Mouse (Mus musculus) limb, embryonic 12.5 days (tissue): ENCODE measurements around the gene 4930451I11Rik. TPM values are rescaled to one million over a fixed set of nuclear protein-coding genes. Genes with fewer than 3 reads are reported as not detected.

Experiments used
- ATAC-seq: fragments of 200-750 bp; cut with Nextera tagmentation; 2 replicates; pipeline ENCODE4 v1.8.0; 2017; ENCODE audit warnings: low read depth, moderate TSS enrichment; ENCODE audit not compliant: insufficient number of reproducible peaks, insufficient read depth, low FRiP score, low TSS enrichment
- H3K27ac ChIP-seq: fragments of 300-500 bp; sonication (generic); 2 replicates; pipeline ENCODE4 v1.5.1; 2016; ENCODE audit warnings: mild to moderate bottlenecking, moderate library complexity
- H3K27me3 ChIP-seq: fragments of 300-500 bp; sonication (generic); 2 replicates; pipeline ENCODE4 v1.6.1; 2016; ENCODE audit warnings: mild to moderate bottlenecking, moderate library complexity
- H3K36me3 ChIP-seq: fragments of 300-500 bp; sonication (generic); 2 replicates; pipeline ENCODE4 v1.6.1; 2016; ENCODE audit warnings: mild to moderate bottlenecking, moderate library complexity
- H3K4me1 ChIP-seq: fragments of 300-500 bp; sonication (generic); replicated peaks from 2 replicates; pipeline ENCODE4 v1.6.1; 2016
- H3K4me2 ChIP-seq: fragments of 300-500 bp; sonication (generic); 2 replicates; pipeline ENCODE4 v1.6.1; 2016; ENCODE audit warnings: mild to moderate bottlenecking, moderate library complexity
- H3K4me3 ChIP-seq: fragments of 300-500 bp; sonication (generic); replicated peaks from 2 replicates; pipeline ENCODE4 v1.5.1; 2016; ENCODE audit warnings: mild to moderate bottlenecking
- H3K9ac ChIP-seq: fragments of 300-500 bp; sonication (generic); replicated peaks from 2 replicates; pipeline ENCODE4 v1.6.1; 2016; ENCODE audit warnings: mild to moderate bottlenecking, moderate library complexity
- H3K9me3 ChIP-seq: fragments of 300-500 bp; sonication (generic); 2 replicates; pipeline ENCODE4 v1.6.1; 2016; ENCODE audit warnings: mild to moderate bottlenecking, moderate library complexity
- WGBS: fragments of 180-500 bp; shearing (Covaris S2); methylation state at CpG from one replicate; pipeline ENCODE4 v1.1.7; 2016; 5-methylcytosine and 5-hydroxymethylcytosine counted together
- polyA plus RNA-seq: library from polyadenylated mRNA; unstranded; fragments of >200 nt; fragmentation: Nextera tagmentation; extraction: Ambion mirVana; gene quantifications from 2 replicates; pipeline ENCODE4 v1.2.1, GENCODE M21; 2016

Gene 4930451I11Rik
- polyA plus RNA-seq, 1 experiment from 2014 or later, result not detected

GRCm38 (mm10) chr7:126791851-126792720 lies 39.4 kb downstream of the 4930451I11Rik start, which contains the start of gene Ppp4c:
TSS of gene Ppp4c (minus strand) at chr7:126792496.
- Histone ChIP-seq H3K4me2 (peak within 1 kb of the TSS; percentile 71), H3K4me3 (peak within 1 kb of the TSS; percentile 77), H3K27ac (peak within 1 kb of the TSS; percentile 97), H3K36me3 (peaks cover 70% of the 10 kb centered on the region), H3K9ac (peak within 1 kb of the TSS; percentile 88), H3K4me1 (peaks cover 26% of the 10 kb centered on the region), H3K9me3 (no peaks in the 10 kb centered on the region), H3K27me3 (no peaks in the 10 kb centered on the region)
- ATAC-seq, result peak; percentile 94
- WGBS, result under 1% methylated on average over 78 of the region's 83 CpGs

- no peak overlapping the region; the same call in 1 of the 2 replicates for H3K9ac ChIP-seq
- H3K27me3 ChIP-seq, result no peaks in the 10 kb centered on the region
- no peak for ATAC-seq
- peaks cover 70% of the 10 kb centered on the region for H3K36me3 ChIP-seq
- WGBS, result 93% methylated on average over 4 of the region's 4 CpGs
- peaks cover 17% of the 10 kb centered on the region for H3K4me1 ChIP-seq
- no peaks in the 10 kb centered on the region for H3K9me3 ChIP-seq
- H3K4me2 ChIP-seq, result no peak overlapping the region
- no peak overlapping the region for H3K4me3 ChIP-seq
- H3K27ac ChIP-seq, result no peak overlapping the region
These were observed 42.3 kb downstream of the 4930451I11Rik start for GRCm38 (mm10) chr7:126789141-126789540.

GRCm38 (mm10) chr7:126786142-126786541 lies 45.3 kb downstream of the 4930451I11Rik start:
- H3K27ac ChIP-seq, result no peak overlapping the region
- H3K4me1 ChIP-seq, result peaks cover 22% of the 10 kb centered on the region
- H3K4me2 ChIP-seq, result no peak overlapping the region
- no peak for ATAC-seq
- no peaks in the 10 kb centered on the region for H3K27me3 ChIP-seq
- H3K9ac ChIP-seq, result no peak overlapping the region
- H3K36me3 ChIP-seq, result peaks cover 79% of the 10 kb centered on the region
- no peak overlapping the region for H3K4me3 ChIP-seq
- H3K9me3 ChIP-seq, result no peaks in the 10 kb centered on the region
- 85% methylated on average over 14 of the region's 14 CpGs for WGBS

- Histone ChIP-seq H3K27ac (no peak overlapping the region), H3K9ac (no peak overlapping the region), H3K9me3 (no peaks in the 10 kb centered on the region), H3K27me3 (no peaks in the 10 kb centered on the region), H3K36me3 (peaks cover 70% of the 10 kb centered on the region), H3K4me1 (peaks cover 23% of the 10 kb centered on the region), H3K4me3 (no peak overlapping the region), H3K4me2 (no peak overlapping the region)
- 53% methylated on average over 4 of the region's 4 CpGs for WGBS
- ATAC-seq, result no peak
These were observed 46.4 kb downstream of the 4930451I11Rik start for GRCm38 (mm10) chr7:126785056-126785455.

- Histone ChIP-seq H3K4me3 (no peak overlapping the region), H3K27ac (no peak overlapping the region), H3K36me3 (peaks cover 64% of the 10 kb centered on the region), H3K9ac (no peak overlapping the region), H3K4me2 (no peak overlapping the region), H3K27me3 (no peaks in the 10 kb centered on the region), H3K4me1 (peaks cover 28% of the 10 kb centered on the region), H3K9me3 (no peaks in the 10 kb centered on the region)
- no peak for ATAC-seq
- 77% methylated on average over 7 of the region's 7 CpGs for WGBS
These were observed 47.0 kb downstream of the 4930451I11Rik start for GRCm38 (mm10) chr7:126784469-126784868.

GRCm38 (mm10) chr7:126782693-126783092 lies 48.7 kb downstream of the 4930451I11Rik start:
- 76% methylated on average over 13 of the region's 13 CpGs for WGBS
- no peaks in the 10 kb centered on the region for H3K27me3 ChIP-seq
- no peak for ATAC-seq
- H3K36me3 ChIP-seq, result peaks cover 58% of the 10 kb centered on the region
- no peak overlapping the region for H3K4me2 ChIP-seq
- peaks cover 30% of the 10 kb centered on the region for H3K4me1 ChIP-seq
- no peak overlapping the region for H3K27ac ChIP-seq
- H3K4me3 ChIP-seq, result no peak overlapping the region
- H3K9ac ChIP-seq, result no peak overlapping the region; the same call in 1 of the 2 replicates
- H3K9me3 ChIP-seq, result no peaks in the 10 kb centered on the region

- Histone ChIP-seq H3K27ac (peak overlapping the region; percentile 64; the same call in 1 of the 2 replicates), H3K4me2 (peak overlapping the region; percentile 91), H3K9ac (peak overlapping the region; percentile 61; the same call in 1 of the 2 replicates), H3K9me3 (no peaks in the 10 kb centered on the region), H3K4me1 (peaks cover 37% of the 10 kb centered on the region), H3K36me3 (peaks cover 49% of the 10 kb centered on the region), H3K27me3 (no peaks in the 10 kb centered on the region), H3K4me3 (peak overlapping the region; percentile 41; the same call in 1 of the 2 replicates)
- WGBS, result 24% methylated on average over 11 of the region's 11 CpGs
- ATAC-seq, result no peak
These were observed 49.6 kb downstream of the 4930451I11Rik start for GRCm38 (mm10) chr7:126781661-126782370.

GRCm38 (mm10) chr7:126780971-126781635 lies 50.3 kb downstream of the 4930451I11Rik start, which contains the start of gene Tbx6:
TSS of gene Tbx6 (plus strand) at chr7:126781483.
- H3K9me3 ChIP-seq, result no peaks in the 10 kb centered on the region
- WGBS, result 8% methylated on average over 22 of the region's 22 CpGs
- peak within 1 kb of the TSS; percentile 61 for H3K9ac ChIP-seq
- peak within 1 kb of the TSS; percentile 91 for H3K4me2 ChIP-seq
- no peaks in the 10 kb centered on the region for H3K27me3 ChIP-seq
- 0 out of 2 replicates have a peak, but pooled peaks have one; percentile 3 for ATAC-seq
- H3K36me3 ChIP-seq, result peaks cover 42% of the 10 kb centered on the region
- H3K27ac ChIP-seq, result peak within 1 kb of the TSS; percentile 76
- peak within 1 kb of the TSS; percentile 41 for H3K4me3 ChIP-seq
- peaks cover 41% of the 10 kb centered on the region for H3K4me1 ChIP-seq

Other genes with a start within 250 kb of the 4930451I11Rik start
- 0.56 and 0.90 TPM in 2 replicates for gene Apobr, start 246.7 kb downstream of the 4930451I11Rik start, polyA plus RNA-seq
- 34.0 TPM in 2 replicates for gene Cln3, start 245.8 kb downstream of the 4930451I11Rik start, polyA plus RNA-seq
- gene Il27, start 236.7 kb downstream of the 4930451I11Rik start, polyA plus RNA-seq, result not detected in 2 replicates
- 0.28 TPM in 1 of 2 replicates, not detected in the other for gene Nupr1, start 200.8 kb downstream of the 4930451I11Rik start, polyA plus RNA-seq
- 47.7 and 49.1 TPM in 2 replicates for gene Sgf29, start 182.3 kb downstream of the 4930451I11Rik start, polyA plus RNA-seq
- 0.83 and 1.2 TPM in 2 replicates for gene Sult1a1, start 155.2 kb downstream of the 4930451I11Rik start, polyA plus RNA-seq
- gene Bola2, start 136.2 kb downstream of the 4930451I11Rik start, polyA plus RNA-seq, result 145 and 156 TPM in 2 replicates
- gene Slx1b, start 135.9 kb downstream of the 4930451I11Rik start, polyA plus RNA-seq, result 14.5 and 14.7 TPM in 2 replicates
- 36.6 and 39.1 TPM in 2 replicates for gene Coro1a, start 123.9 kb downstream of the 4930451I11Rik start, polyA plus RNA-seq
- 36.4 and 38.5 TPM in 2 replicates for gene Mapk3, start 72.0 kb downstream of the 4930451I11Rik start, polyA plus RNA-seq
- 1.3 and 2.4 TPM in 2 replicates for gene Gdpd3, start 65.3 kb downstream of the 4930451I11Rik start, polyA plus RNA-seq
- 104 and 126 TPM in 2 replicates for gene Ypel3, start 54.7 kb downstream of the 4930451I11Rik start, polyA plus RNA-seq
- gene Tbx6, start 50.2 kb downstream of the 4930451I11Rik start, polyA plus RNA-seq, result 0.50 and 0.68 TPM in 2 replicates
- 378 and 401 TPM in 2 replicates for gene Ppp4c, start 39.1 kb downstream of the 4930451I11Rik start, polyA plus RNA-seq
- gene Fam57b, start 34.0 kb downstream of the 4930451I11Rik start, polyA plus RNA-seq, result 0.19 and 0.33 TPM in 2 replicates
- 1.5 and 2.3 TPM in 2 replicates for gene Doc2a, start 15.8 kb upstream of the 4930451I11Rik start, polyA plus RNA-seq
- 46.1 and 50.7 TPM in 2 replicates for gene Hirip3, start 30.3 kb upstream of the 4930451I11Rik start, polyA plus RNA-seq
- 93.3 and 101 TPM in 2 replicates for gene Ino80e, start 30.7 kb upstream of the 4930451I11Rik start, polyA plus RNA-seq
- gene Taok2, start 53.1 kb upstream of the 4930451I11Rik start, polyA plus RNA-seq, result 58.2 and 60.3 TPM in 2 replicates
- gene Tmem219, start 91.3 kb upstream of the 4930451I11Rik start, polyA plus RNA-seq, result 17.7 and 18.0 TPM in 2 replicates
- gene Kctd13, start 97.2 kb upstream of the 4930451I11Rik start, polyA plus RNA-seq, result 18.3 and 19.7 TPM in 2 replicates
- gene Asphd1, start 117.9 kb upstream of the 4930451I11Rik start, polyA plus RNA-seq, result 0.17 and 0.30 TPM in 2 replicates
- 0.14 and 0.35 TPM in 2 replicates for gene Sez6l2, start 118.9 kb upstream of the 4930451I11Rik start, polyA plus RNA-seq
- 76.5 and 80.7 TPM in 2 replicates for gene Cdipt, start 144.3 kb upstream of the 4930451I11Rik start, polyA plus RNA-seq
- 0.64 and 1.1 TPM in 2 replicates for gene Cdiptos, start 144.5 kb upstream of the 4930451I11Rik start, polyA plus RNA-seq
- gene Mvp, start 183.0 kb upstream of the 4930451I11Rik start, polyA plus RNA-seq, result 4.1 and 4.6 TPM in 2 replicates
- 0.42 and 0.59 TPM in 2 replicates for gene Pagr1b, start 184.8 kb upstream of the 4930451I11Rik start, polyA plus RNA-seq
- 33.0 and 34.4 TPM in 2 replicates for gene Pagr1a, start 185.7 kb upstream of the 4930451I11Rik start, polyA plus RNA-seq
- 73.7 and 81.2 TPM in 2 replicates for gene Gm42742, start 189.5 kb upstream of the 4930451I11Rik start, polyA plus RNA-seq
- gene Prrt2, start 189.6 kb upstream of the 4930451I11Rik start, polyA plus RNA-seq, result 3.1 and 6.4 TPM in 2 replicates
- 120 and 123 TPM in 2 replicates for gene Maz, start 195.4 kb upstream of the 4930451I11Rik start, polyA plus RNA-seq
- gene Kif22, start 210.8 kb upstream of the 4930451I11Rik start, polyA plus RNA-seq, result 157 and 161 TPM in 2 replicates